Mouse (Mus musculus): ENCODE measurements around the gene Sspn. TPM values are rescaled to one million over a fixed set of nuclear protein-coding genes. Genes with fewer than 3 reads are reported as not detected.

Gene Sspn
- polyA plus RNA-seq, 1 experiment from 2014 or later: 1.8 TPM

DNA sequence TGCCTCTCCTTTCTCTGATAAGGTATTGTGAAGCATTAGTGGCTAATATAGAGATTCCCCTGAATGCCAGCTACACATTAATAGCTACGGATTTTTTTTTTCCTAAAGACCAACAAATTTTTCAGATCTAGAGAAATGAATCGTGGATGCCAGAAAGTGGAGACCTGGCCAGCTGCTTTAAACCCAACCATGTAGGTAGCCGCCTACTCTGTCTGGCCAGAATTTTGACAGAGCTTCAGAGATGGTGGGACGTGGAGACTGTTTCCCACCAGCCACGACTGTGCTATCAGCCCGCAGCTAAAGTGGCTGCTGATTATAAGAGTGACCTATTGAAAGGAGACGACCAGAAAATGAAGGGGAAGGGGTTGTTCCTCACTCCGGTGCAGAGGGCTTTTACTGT lies 36.3 kb downstream of the Sspn start:
- DNase-seq (ENCODE audit: low spot score): no peak
- H3K27me3 ChIP-seq (ENCODE audit: insufficient read depth, poor library complexity, severe bottlenecking): no peaks in the 10 kb centered on the region
- no peak overlapping the region for H3K4me3 ChIP-seq
- H3K9me3 ChIP-seq: no peaks in the 10 kb centered on the region
- H3K4me1 ChIP-seq (replicated peaks): 0 out of 2 replicates have a peak, but pooled peaks cover 3% of the 10 kb centered on the region
- 83% methylated on average over 8 of the region's 8 CpGs for WGBS
- no peak overlapping the region; the same call in 1 of the 2 replicates for H3K27ac ChIP-seq
- no peaks in the 10 kb centered on the region for H3K36me3 ChIP-seq

GRCm38 (mm10) chr6:145968301-145968818 lies 36.9 kb downstream of the Sspn start:
- Histone ChIP-seq H3K4me3 (no peak overlapping the region), H3K4me1 (replicated peaks) (peaks cover 8% of the 10 kb centered on the region), H3K27ac (no peak overlapping the region; the same call in 1 of the 2 replicates), H3K27me3 (ENCODE audit: insufficient read depth, poor library complexity, severe bottlenecking) (no peaks in the 10 kb centered on the region), H3K36me3 (no peaks in the 10 kb centered on the region), H3K9me3 (no peaks in the 10 kb centered on the region)
- WGBS: 81% methylated on average over 7 of the region's 7 CpGs
- no peak for DNase-seq (ENCODE audit: low spot score)

DNA sequence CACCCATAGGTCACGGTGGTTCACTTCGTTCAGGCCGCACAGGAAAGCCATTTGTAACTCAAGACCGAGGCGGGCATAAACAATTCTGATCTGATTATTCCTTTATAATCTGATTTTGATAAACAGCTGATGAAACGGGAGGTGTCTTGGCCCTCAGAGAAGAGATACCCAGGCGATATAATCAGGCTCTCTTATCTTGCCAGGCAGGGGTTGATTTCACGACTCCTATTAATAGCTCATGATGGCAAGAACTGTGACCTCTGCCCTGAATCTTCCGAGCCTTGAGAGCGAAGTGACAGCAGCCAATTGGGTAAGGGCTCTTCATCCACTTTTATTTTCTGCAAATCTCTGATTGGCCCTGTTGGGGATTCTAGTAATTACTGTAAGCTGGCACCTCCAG lies 37.4 kb downstream of the Sspn start:
- Histone ChIP-seq H3K36me3 (no peaks in the 10 kb centered on the region), H3K9me3 (no peaks in the 10 kb centered on the region), H3K4me1 (replicated peaks) (peaks cover 12% of the 10 kb centered on the region), H3K4me3 (no peak overlapping the region), H3K27ac (no peak overlapping the region), H3K27me3 (ENCODE audit: insufficient read depth, poor library complexity, severe bottlenecking) (no peaks in the 10 kb centered on the region)
- WGBS: 73% methylated on average over 10 of the region's 10 CpGs
- no peak for DNase-seq (ENCODE audit: low spot score)

DNA sequence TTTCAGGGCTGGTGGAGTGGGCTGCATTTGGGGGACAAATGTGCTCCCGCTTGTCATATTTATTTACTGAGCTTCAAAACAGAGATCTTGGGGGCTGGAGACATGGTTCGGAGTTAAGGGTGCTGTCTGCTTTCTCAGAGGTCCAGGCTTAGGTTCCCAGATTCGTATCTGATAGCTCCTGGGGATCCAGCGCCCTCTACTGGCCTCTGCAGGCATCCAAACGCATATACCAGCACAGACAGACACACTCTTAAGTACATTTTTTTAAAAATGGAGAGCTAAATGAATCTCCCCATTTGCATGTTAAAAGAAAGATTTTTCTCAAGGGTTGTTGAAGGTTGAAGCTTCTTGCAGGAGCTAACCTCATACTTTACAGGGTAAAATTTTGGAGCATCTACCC lies 38.1 kb downstream of the Sspn start:
- Histone ChIP-seq H3K4me3 (no peak overlapping the region), H3K4me1 (replicated peaks) (peaks cover 15% of the 10 kb centered on the region), H3K27ac (no peak overlapping the region), H3K27me3 (ENCODE audit: insufficient read depth, poor library complexity, severe bottlenecking) (no peaks in the 10 kb centered on the region), H3K36me3 (no peaks in the 10 kb centered on the region), H3K9me3 (no peaks in the 10 kb centered on the region)
- WGBS: 80% methylated on average over 5 of the region's 5 CpGs
- DNase-seq (ENCODE audit: low spot score): no peak

DNA sequence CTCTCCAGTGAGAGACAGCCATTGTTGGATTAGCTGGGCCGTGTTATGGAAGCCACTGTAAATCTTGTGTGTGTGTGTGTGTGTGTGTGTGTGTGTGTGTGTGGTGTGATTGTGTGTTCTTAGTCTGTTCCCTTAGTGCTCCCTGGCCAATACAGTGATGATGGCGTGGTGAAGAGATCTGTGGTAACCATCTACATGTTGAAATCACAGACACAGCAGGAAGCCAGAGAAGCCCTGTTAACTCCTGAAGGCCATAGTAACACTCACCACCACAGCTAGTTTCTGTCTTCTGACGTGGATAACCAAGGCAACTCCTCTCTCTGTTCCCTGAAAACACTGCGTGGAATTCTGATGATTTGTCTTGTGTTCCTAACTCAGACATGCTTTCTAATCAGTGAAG lies 40.7 kb downstream of the Sspn start:
- no peaks in the 10 kb centered on the region for H3K36me3 ChIP-seq
- 77% methylated on average over 4 of the region's 4 CpGs for WGBS
- H3K27ac ChIP-seq: no peak overlapping the region
- peaks cover 15% of the 10 kb centered on the region for H3K4me1 ChIP-seq (replicated peaks)
- no peaks in the 10 kb centered on the region for H3K27me3 ChIP-seq (ENCODE audit: insufficient read depth, poor library complexity, severe bottlenecking)
- H3K9me3 ChIP-seq: no peaks in the 10 kb centered on the region
- no peak overlapping the region for H3K4me3 ChIP-seq
- DNase-seq (ENCODE audit: low spot score): no peak

GRCm38 (mm10) chr6:145972836-145973235 lies 41.4 kb downstream of the Sspn start:
- 83% methylated on average over 6 of the region's 6 CpGs for WGBS
- 0 out of 2 replicates have a peak overlapping the region, but pooled peaks have one; percentile 13 for H3K27ac ChIP-seq
- no peak for DNase-seq (ENCODE audit: low spot score)
- H3K4me3 ChIP-seq: no peak overlapping the region
- H3K4me1 ChIP-seq (replicated peaks): peaks cover 15% of the 10 kb centered on the region
- no peaks in the 10 kb centered on the region for H3K9me3 ChIP-seq
- H3K36me3 ChIP-seq: no peaks in the 10 kb centered on the region
- H3K27me3 ChIP-seq (ENCODE audit: insufficient read depth, poor library complexity, severe bottlenecking): no peaks in the 10 kb centered on the region

GRCm38 (mm10) chr6:145973356-145973755 lies 41.9 kb downstream of the Sspn start:
- Histone ChIP-seq H3K4me1 (replicated peaks) (peaks cover 15% of the 10 kb centered on the region), H3K4me3 (no peak overlapping the region), H3K27me3 (ENCODE audit: insufficient read depth, poor library complexity, severe bottlenecking) (no peaks in the 10 kb centered on the region), H3K36me3 (no peaks in the 10 kb centered on the region), H3K27ac (0 out of 2 replicates have a peak overlapping the region, but pooled peaks have one; percentile 13), H3K9me3 (no peaks in the 10 kb centered on the region)
- no peak for DNase-seq (ENCODE audit: low spot score)
- WGBS: 46% methylated on average over 5 of the region's 5 CpGs

DNA sequence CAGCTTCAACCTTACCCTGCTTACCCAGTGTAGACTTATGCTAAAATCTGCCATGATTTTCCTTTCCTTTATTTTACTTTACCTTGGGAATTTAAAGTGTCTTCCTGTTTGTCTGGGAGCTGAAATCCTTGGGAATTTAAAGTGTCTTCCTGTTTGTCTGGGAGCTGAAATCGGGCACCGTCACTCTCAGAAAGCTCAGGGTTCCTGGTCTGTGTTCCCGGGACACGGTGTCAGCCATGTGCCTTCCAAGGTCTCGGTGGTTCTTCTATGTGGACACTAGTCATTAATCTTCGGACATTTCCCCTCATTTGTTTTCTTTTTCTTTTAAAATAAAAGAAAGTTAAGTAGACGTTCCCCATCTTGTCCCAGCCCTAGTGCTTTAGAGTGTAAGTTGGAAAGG lies 43.3 kb downstream of the Sspn start:
- WGBS: 81% methylated on average over 7 of the region's 7 CpGs
- H3K4me1 ChIP-seq (replicated peaks): peaks cover 12% of the 10 kb centered on the region
- DNase-seq (ENCODE audit: low spot score): no peak

GRCm38 (mm10) chr6:145977344-145977743 lies 45.9 kb downstream of the Sspn start:
- no peak overlapping the region for H3K27ac ChIP-seq
- no peak for DNase-seq (ENCODE audit: low spot score)
- H3K4me1 ChIP-seq (replicated peaks): peaks cover 12% of the 10 kb centered on the region
- no peaks in the 10 kb centered on the region for H3K27me3 ChIP-seq (ENCODE audit: insufficient read depth, poor library complexity, severe bottlenecking)
- no peak overlapping the region for H3K4me3 ChIP-seq
- no peaks in the 10 kb centered on the region for H3K9me3 ChIP-seq
- 88% methylated on average over 3 of the region's 3 CpGs for WGBS
- H3K36me3 ChIP-seq: no peaks in the 10 kb centered on the region

More for the DNA sequence above, 43.3 kb downstream of the Sspn start:
- Histone ChIP-seq H3K27me3 (ENCODE audit: insufficient read depth, poor library complexity, severe bottlenecking) (no peaks in the 10 kb centered on the region), H3K9me3 (no peaks in the 10 kb centered on the region), H3K36me3 (no peaks in the 10 kb centered on the region), H3K27ac (no peak overlapping the region), H3K4me3 (no peak overlapping the region)

- no peak overlapping the region for H3K27ac ChIP-seq
- no peaks in the 10 kb centered on the region for H3K27me3 ChIP-seq (ENCODE audit: insufficient read depth, poor library complexity, severe bottlenecking)
- no peaks in the 10 kb centered on the region for H3K36me3 ChIP-seq
- no peak overlapping the region for H3K4me3 ChIP-seq
- WGBS: 78% methylated on average over 8 of the region's 8 CpGs
- H3K9me3 ChIP-seq: no peaks in the 10 kb centered on the region
- no peak for DNase-seq (ENCODE audit: low spot score)
- peaks cover 11% of the 10 kb centered on the region for H3K4me1 ChIP-seq (replicated peaks)
Measured at GRCm38 (mm10) chr6:145977771-145978450, 46.5 kb downstream of the Sspn start.

DNA sequence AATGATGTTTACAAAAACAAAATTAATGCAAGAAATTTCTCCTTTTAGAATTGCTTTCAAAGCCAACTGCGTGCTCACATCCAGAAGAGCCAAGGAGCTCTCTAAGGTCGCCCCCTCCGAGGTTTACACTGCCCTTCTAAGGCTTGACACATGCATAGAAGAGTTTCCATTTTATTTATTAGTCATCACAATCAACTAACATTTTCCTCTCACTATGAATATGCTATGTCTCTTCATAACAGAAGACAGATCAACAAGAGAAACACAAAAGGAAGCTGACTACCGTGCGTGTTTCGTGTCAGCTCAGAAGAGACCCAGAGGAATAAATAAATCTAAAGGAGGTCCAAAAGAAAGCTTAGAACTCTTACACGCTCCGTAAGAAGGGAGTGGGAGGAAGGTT lies 49.6 kb downstream of the Sspn start:
- Histone ChIP-seq H3K36me3 (no peaks in the 10 kb centered on the region), H3K27me3 (ENCODE audit: insufficient read depth, poor library complexity, severe bottlenecking) (no peaks in the 10 kb centered on the region), H3K9me3 (no peaks in the 10 kb centered on the region), H3K4me3 (no peak overlapping the region), H3K4me1 (replicated peaks) (no peaks in the 10 kb centered on the region), H3K27ac (no peak overlapping the region)
- no peak for DNase-seq (ENCODE audit: low spot score)
- WGBS: 90% methylated on average over 8 of the region's 8 CpGs

DNA sequence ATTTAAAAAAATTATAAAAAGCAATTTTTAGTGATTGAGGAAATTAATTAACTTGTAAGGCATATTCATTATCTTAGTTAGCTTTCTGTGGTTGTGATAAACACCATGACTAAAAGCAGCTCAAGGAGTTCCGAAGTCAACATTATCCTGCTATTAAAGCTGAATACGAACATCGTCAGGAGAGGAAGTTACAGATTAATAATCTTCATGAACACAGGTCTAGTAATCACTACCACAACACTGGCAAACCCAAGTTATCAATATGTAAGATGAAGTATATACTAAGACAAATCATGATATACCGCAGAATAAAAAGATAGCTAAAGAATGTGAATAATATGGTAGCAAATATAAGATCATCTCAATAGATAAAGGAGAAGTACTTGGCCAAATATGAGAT lies 50.9 kb downstream of the Sspn start:
- Histone ChIP-seq H3K27me3 (ENCODE audit: insufficient read depth, poor library complexity, severe bottlenecking) (no peaks in the 10 kb centered on the region), H3K4me1 (replicated peaks) (no peaks in the 10 kb centered on the region), H3K36me3 (no peaks in the 10 kb centered on the region), H3K4me3 (no peak overlapping the region), H3K27ac (no peak overlapping the region), H3K9me3 (no peaks in the 10 kb centered on the region)
- no peak for DNase-seq (ENCODE audit: low spot score)
- WGBS: 93% methylated on average over 4 of the region's 4 CpGs

DNA sequence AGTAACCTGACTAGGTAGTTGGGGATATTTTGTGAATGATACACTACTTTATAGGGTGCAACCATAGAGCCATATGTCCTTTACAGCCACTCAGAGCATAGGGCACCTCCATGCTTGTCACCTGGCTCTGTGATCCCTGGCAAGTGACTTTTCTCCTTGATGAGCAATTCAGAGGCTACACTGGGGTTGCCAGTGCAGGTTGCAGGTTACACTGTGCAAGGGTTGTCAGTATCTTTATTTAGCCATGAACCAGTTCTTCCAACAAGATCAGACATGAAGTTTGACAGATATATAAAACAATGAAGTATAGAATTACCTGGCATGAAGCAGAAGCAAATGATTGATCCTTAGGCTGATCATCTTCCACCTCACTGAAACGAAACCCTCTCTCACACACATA lies 59.1 kb downstream of the Sspn start:
- Histone ChIP-seq H3K4me3 (no peak overlapping the region), H3K36me3 (no peaks in the 10 kb centered on the region), H3K9me3 (no peaks in the 10 kb centered on the region), H3K27ac (no peak overlapping the region), H3K4me1 (replicated peaks) (peaks cover 6% of the 10 kb centered on the region; the same call in 1 of the 2 replicates), H3K27me3 (ENCODE audit: insufficient read depth, poor library complexity, severe bottlenecking) (no peaks in the 10 kb centered on the region)
- WGBS: 79% methylated on average over 1 of the region's 1 CpGs
- no peak for DNase-seq (ENCODE audit: low spot score)

Data from hindbrain, embryonic 10.5 days (tissue).